Mouse (Mus musculus): ENCODE data around the gene Tnf.

The Tnf gene

GRCm38 (mm10) chr17:35198946-35199345, 2.9 kb downstream of the Tnf start:
- DNase-seq (ENCODE audit: low spot score in 2 of 2), result no peak

- no peak for DNase-seq (ENCODE audit: low spot score in 2 of 2)
Measured at GRCm38 (mm10) chr17:35198029-35198428, 3.8 kb downstream of the Tnf start.

- no peak for DNase-seq (ENCODE audit: low spot score in 2 of 2)
Measured at GRCm38 (mm10) chr17:35197126-35197525, 4.7 kb downstream of the Tnf start.

- no peak for DNase-seq (ENCODE audit: low spot score in 2 of 2)
Measured at GRCm38 (mm10) chr17:35196321-35196641, 5.5 kb downstream of the Tnf start.

GRCm38 (mm10) chr17:35195631-35196320, 6.0 kb downstream of the Tnf start:
- peak; percentile 96 to 99 for DNase-seq (ENCODE audit: low spot score in 2 of 2)

- DNase-seq (ENCODE audit: low spot score in 2 of 2), result no peak
Measured at GRCm38 (mm10) chr17:35194844-35195630, 6.8 kb downstream of the Tnf start.

- DNase-seq (ENCODE audit: low spot score in 2 of 2), result peak; percentile 91
Measured at GRCm38 (mm10) chr17:35193881-35194843, 7.6 kb downstream of the Tnf start, which contains the start of gene Ltb. TSS of gene Ltb (plus strand) at chr17:35194439.

GRCm38 (mm10) chr17:35192924-35193323, 8.9 kb downstream of the Tnf start:
- DNase-seq (ENCODE audit: low spot score in 2 of 2), result no peak

GRCm38 (mm10) chr17:35191723-35192122, 10.1 kb downstream of the Tnf start:
- no peak for DNase-seq (ENCODE audit: low spot score in 2 of 2)

GRCm38 (mm10) chr17:35190096-35190495, 11.7 kb downstream of the Tnf start:
- DNase-seq (ENCODE audit: low spot score in 2 of 2), result peak; percentile 56 to 57

- no peak for DNase-seq (ENCODE audit: low spot score in 2 of 2)
Measured at GRCm38 (mm10) chr17:35189186-35189585, 12.6 kb downstream of the Tnf start.

- DNase-seq (ENCODE audit: low spot score in 2 of 2), result no peak
Measured at GRCm38 (mm10) chr17:35187959-35188610, 13.7 kb downstream of the Tnf start, which contains the start of gene Lst1. TSS of gene Lst1 (minus strand) at chr17:35188439.

- no peak for DNase-seq (ENCODE audit: low spot score in 2 of 2)
Measured at GRCm38 (mm10) chr17:35187345-35187744, 14.5 kb downstream of the Tnf start.

GRCm38 (mm10) chr17:35186681-35187080, 15.1 kb downstream of the Tnf start:
- DNase-seq (ENCODE audit: low spot score in 2 of 2), result peak; percentile 67 to 70

GRCm38 (mm10) chr17:35185639-35186611, 15.9 kb downstream of the Tnf start:
- DNase-seq (ENCODE audit: low spot score in 2 of 2), result peak; percentile 84 to 87

GRCm38 (mm10) chr17:35180093-35180492, 21.7 kb downstream of the Tnf start:
- no peak for DNase-seq (ENCODE audit: low spot score in 2 of 2)

GRCm38 (mm10) chr17:35178528-35178927, 23.3 kb downstream of the Tnf start:
- DNase-seq (ENCODE audit: low spot score in 2 of 2), result peak; percentile 71 to 87

GRCm38 (mm10) chr17:35175968-35176367, 25.8 kb downstream of the Tnf start, which contains the start of gene Aif1:
TSS of gene Aif1 (minus strand) at chr17:35176068.
- no peak for DNase-seq (ENCODE audit: low spot score in 2 of 2)

- DNase-seq (ENCODE audit: low spot score in 2 of 2), result no peak
Measured at GRCm38 (mm10) chr17:35175382-35175781, 26.4 kb downstream of the Tnf start.

All from thymus, postnatal 10 days (tissue).